Mouse (Mus musculus) spleen, adult 2 months (tissue): ENCODE results near the gene Pdcd6ip. TPM values are rescaled to one million over a fixed set of nuclear protein-coding genes. Genes with fewer than 3 reads are reported as not detected.
"Not testable (repeated sequence)": the region's sequence is repeated elsewhere in the genome, so short reads cannot be mapped to it uniquely, and the experiment has no call there.

ENCODE experiments used
- DNase-seq, 2 experiments: peaks; one replicate each; pipeline versions ENCODE4 v3.0.0 to v3.0.0-alpha.2; 2012 to 2021; ENCODE audit warnings: low spot score in 2 of 2, low read depth in 1 of 2
- H3K27ac ChIP-seq: fragments of 200-500 bp; 2 replicates; pipeline ENCODE4 v1.5.1; 2012; ENCODE audit warnings: low read length, inconsistent platforms; ENCODE audit not compliant: insufficient read depth
- H3K27me3 ChIP-seq: fragments of 200-500 bp; 2 replicates; pipeline ENCODE4 v1.6.1; 2012; ENCODE audit warnings: mild to moderate bottlenecking, moderate library complexity, low read length, inconsistent platforms; ENCODE audit not compliant: control insufficient read depth, insufficient read depth
- H3K36me3 ChIP-seq: fragments of 200-500 bp; 2 replicates; pipeline ENCODE4 v1.6.1; 2012; ENCODE audit warnings: mild to moderate bottlenecking, low read length, inconsistent platforms; ENCODE audit not compliant: control insufficient read depth, insufficient read depth
- H3K4me1 ChIP-seq: fragments of 200-500 bp; 2 replicates; pipeline ENCODE4 v1.6.1; 2011; ENCODE audit warnings: inconsistent platforms; ENCODE audit not compliant: control insufficient read depth, insufficient read depth, insufficient read length
- H3K4me3 ChIP-seq: fragments of 200-500 bp; 2 replicates; pipeline ENCODE4 v1.5.1; 2011; ENCODE audit warnings: mild to moderate bottlenecking, inconsistent platforms; ENCODE audit not compliant: insufficient read depth, insufficient read length; ENCODE audit errors: extremely low read depth
- CTCF ChIP-seq: fragments of 200-500 bp; IDR thresholded peaks from 2 replicates; pipeline ENCODE4 v1.5.1; 2011; ENCODE audit warnings: mild to moderate bottlenecking, inconsistent platforms; ENCODE audit not compliant: insufficient read depth, insufficient read length, insufficient replicate concordance; ENCODE audit errors: extremely low read depth
- POLR2A ChIP-seq: fragments of 200-500 bp; IDR thresholded peaks from 2 replicates; pipeline ENCODE4 v1.6.1; 2011; ENCODE audit warnings: low read depth, low read length, inconsistent platforms
- WGBS: fragments of 180-500 bp; shearing (Covaris S2); methylation state at CpG from one replicate; pipeline ENCODE4 v1.1.7; 2018; 5-methylcytosine and 5-hydroxymethylcytosine counted together
- polyA plus RNA-seq: library from polyadenylated mRNA; depleted of rRNA; stranded (reverse); fragments of >200 nt; gene quantifications from 2 replicates; pipeline ENCODE4 v1.2.3, GENCODE M21; 2012

The Pdcd6ip gene
- polyA plus RNA-seq, 1 experiment, result 42.8 TPM

- H3K27me3 ChIP-seq, result no peaks in the 10 kb centered on the region
- H3K4me3 ChIP-seq, result no peak overlapping the region
- WGBS, result 79% methylated on average over 6 of the region's 6 CpGs
- DNase-seq, result no peak
- H3K36me3 ChIP-seq, result no peaks in the 10 kb centered on the region
- no peaks in the 10 kb centered on the region; the same call in 1 of the 2 replicates for H3K4me1 ChIP-seq
- H3K27ac ChIP-seq, result no peak overlapping the region
- TF ChIP-seq POLR2A (no peak), CTCF (no peak)
These were observed 30.9 kb upstream of the Pdcd6ip start for GRCm38 (mm10) chr9:113738941-113739340.

GRCm38 (mm10) chr9:113738021-113738420 is 30.0 kb upstream of the Pdcd6ip start:
- WGBS, result 83% methylated on average over 9 of the region's 9 CpGs
- DNase-seq, result no peak

GRCm38 (mm10) chr9:113735920-113736319 is 27.9 kb upstream of the Pdcd6ip start:
- no peak overlapping the region for H3K27ac ChIP-seq
- H3K36me3 ChIP-seq, result no peaks in the 10 kb centered on the region
- H3K4me3 ChIP-seq, result no peak overlapping the region
- H3K4me1 ChIP-seq, result no peaks in the 10 kb centered on the region
- DNase-seq, result no peak
- TF ChIP-seq CTCF (no peak), POLR2A (no peak)
- H3K27me3 ChIP-seq, result no peaks in the 10 kb centered on the region

More at GRCm38 (mm10) chr9:113738021-113738420, 30.0 kb upstream of the Pdcd6ip start:
- Histone ChIP-seq H3K27ac (no peak overlapping the region), H3K4me1 (no peaks in the 10 kb centered on the region; the same call in 1 of the 2 replicates), H3K36me3 (no peaks in the 10 kb centered on the region), H3K4me3 (no peak overlapping the region), H3K27me3 (no peaks in the 10 kb centered on the region)
- TF ChIP-seq CTCF, result no peak

GRCm38 (mm10) chr9:113731540-113731939 is 23.5 kb upstream of the Pdcd6ip start:
- H3K4me1 ChIP-seq, result no peaks in the 10 kb centered on the region
- no peaks in the 10 kb centered on the region for H3K27me3 ChIP-seq
- H3K36me3 ChIP-seq, result no peaks in the 10 kb centered on the region
- H3K27ac ChIP-seq, result no peak overlapping the region
- WGBS, result 91% methylated on average over 3 of the region's 3 CpGs
- H3K4me3 ChIP-seq, result no peak overlapping the region
- DNase-seq, result no peak
- TF ChIP-seq CTCF (no peak), POLR2A (no peak)

- H3K27ac ChIP-seq, result no peak overlapping the region
- WGBS, result 63% methylated on average over 18 of the region's 18 CpGs
- TF ChIP-seq CTCF (no peak), POLR2A (no peak)
These were observed 19.1 kb upstream of the Pdcd6ip start for GRCm38 (mm10) chr9:113726991-113727680.

GRCm38 (mm10) chr9:113726131-113726530 is 18.1 kb upstream of the Pdcd6ip start:
- Histone ChIP-seq H3K4me1 (no peaks in the 10 kb centered on the region), H3K36me3 (no peaks in the 10 kb centered on the region), H3K27me3 (no peaks in the 10 kb centered on the region), H3K27ac (no peak overlapping the region), H3K4me3 (no peak overlapping the region)
- no peak for DNase-seq
- WGBS, result 86% methylated on average over 3 of the region's 3 CpGs
- TF ChIP-seq POLR2A (no peak), CTCF (no peak)

More at GRCm38 (mm10) chr9:113726991-113727680, 19.1 kb upstream of the Pdcd6ip start:
- no peaks in the 10 kb centered on the region for H3K4me1 ChIP-seq
- H3K36me3 ChIP-seq, result no peaks in the 10 kb centered on the region
- H3K27me3 ChIP-seq, result no peaks in the 10 kb centered on the region
- no peak overlapping the region for H3K4me3 ChIP-seq
- no peak for DNase-seq

GRCm38 (mm10) chr9:113725609-113726008 is 17.6 kb upstream of the Pdcd6ip start:
- H3K27ac ChIP-seq, DNase-seq, H3K4me3 ChIP-seq, H3K27me3 ChIP-seq, H3K36me3 ChIP-seq, H3K4me1 ChIP-seq: not testable (repeated sequence)
- 64% methylated on average over 5 of the region's 5 CpGs for WGBS
